Mouse (Mus musculus) layer of hippocampus, adult 9-10 months (tissue): ENCODE measurements around the gene Scml4.

Experiments used
- DNase-seq: peaks from one replicate; pipeline ENCODE4 v3.0.0; 2022; ENCODE audit warnings: low spot score

Scml4 gene

GRCm38 (mm10) chr10:42860159-42860911, at the start of gene Scml4:
TSS of gene Scml4 (plus strand) at chr10:42860370.
- no peak for DNase-seq

GRCm38 (mm10) chr10:42825923-42826322, 34.2 kb upstream of the Scml4 start:
- no peak for DNase-seq

- DNase-seq: no peak
These were observed 33.0 kb upstream of the Scml4 start for GRCm38 (mm10) chr10:42827155-42827554.

- no peak for DNase-seq
These were observed 30.2 kb upstream of the Scml4 start for GRCm38 (mm10) chr10:42830007-42830406.

GRCm38 (mm10) chr10:42830409-42830808, 29.8 kb upstream of the Scml4 start:
- no peak for DNase-seq

- DNase-seq: no peak
These were observed 27.5 kb upstream of the Scml4 start for GRCm38 (mm10) chr10:42832677-42833076.

- no peak for DNase-seq
These were observed 26.1 kb upstream of the Scml4 start for GRCm38 (mm10) chr10:42833871-42834727.

- DNase-seq: no peak
These were observed 22.1 kb upstream of the Scml4 start for GRCm38 (mm10) chr10:42838106-42838505.

GRCm38 (mm10) chr10:42838736-42839135, 21.4 kb upstream of the Scml4 start:
- no peak for DNase-seq

GRCm38 (mm10) chr10:42840036-42840435, 20.1 kb upstream of the Scml4 start:
- no peak for DNase-seq

GRCm38 (mm10) chr10:42841531-42842195, 18.5 kb upstream of the Scml4 start:
- no peak for DNase-seq

- DNase-seq: no peak
These were observed 17.8 kb upstream of the Scml4 start for GRCm38 (mm10) chr10:42842358-42842757.

GRCm38 (mm10) chr10:42843416-42843815, 16.8 kb upstream of the Scml4 start:
- DNase-seq: no peak

GRCm38 (mm10) chr10:42845480-42845879, 14.7 kb upstream of the Scml4 start:
- DNase-seq: no peak

GRCm38 (mm10) chr10:42848179-42849080, 11.7 kb upstream of the Scml4 start:
- DNase-seq: no peak

GRCm38 (mm10) chr10:42849081-42849400, 11.1 kb upstream of the Scml4 start:
- no peak for DNase-seq

- DNase-seq: no peak
These were observed 5.3 kb upstream of the Scml4 start for GRCm38 (mm10) chr10:42854838-42855237.

GRCm38 (mm10) chr10:42855250-42855649, 4.9 kb upstream of the Scml4 start:
- no peak for DNase-seq

- no peak for DNase-seq
These were observed 3.6 kb upstream of the Scml4 start for GRCm38 (mm10) chr10:42856574-42856973.

- no peak for DNase-seq
These were observed 3.1 kb upstream of the Scml4 start for GRCm38 (mm10) chr10:42857021-42857420.

- DNase-seq: no peak
These were observed 400 bp upstream of the Scml4 start for GRCm38 (mm10) chr10:42859781-42860158.

GRCm38 (mm10) chr10:42861446-42861845, 1.3 kb downstream of the Scml4 start:
- no peak for DNase-seq
